Mouse (Mus musculus) lung, adult 2 months (tissue): Measurements from ENCODE around the gene 2310022A10Rik. TPM values are rescaled to one million over a fixed set of nuclear protein-coding genes. Genes with fewer than 3 reads are reported as not detected.

Source experiments
- DNase-seq: peaks from one replicate; pipeline ENCODE4 v3.0.0; 2022
- H3K4me1 ChIP-seq: fragments of 200-500 bp; 2 replicates; pipeline ENCODE4 v1.6.1; 2011; ENCODE audit warnings: low read length; ENCODE audit not compliant: control insufficient read depth, insufficient read depth
- H3K4me3 ChIP-seq: fragments of 200-500 bp; replicated peaks from 2 replicates; pipeline ENCODE3; 2011; ENCODE audit warnings: low read depth, mild to moderate bottlenecking, control low read depth, low read length; ENCODE audit errors: extremely low read depth
- CTCF ChIP-seq: fragments of 200-500 bp; IDR thresholded peaks from 2 replicates; pipeline ENCODE4 v1.5.1; 2011; ENCODE audit warnings: mild to moderate bottlenecking, low read length, control low read depth; ENCODE audit not compliant: insufficient read depth
- POLR2A ChIP-seq: fragments of 200-500 bp; IDR thresholded peaks from 2 replicates; pipeline ENCODE4 v1.6.1; 2011; ENCODE audit warnings: low read depth, mild to moderate bottlenecking, control low read depth, low read length, borderline replicate concordance; ENCODE audit errors: extremely low read depth
- WGBS: fragments of 180-500 bp; shearing (Covaris S2); methylation state at CpG from one replicate; pipeline ENCODE4 v1.1.7; 2018; 5-methylcytosine and 5-hydroxymethylcytosine counted together
- polyA plus RNA-seq: library from polyadenylated mRNA; depleted of rRNA; stranded (reverse); fragments of >200 nt; gene quantifications from 2 replicates; pipeline ENCODE4 v1.2.3, GENCODE M21; 2012

The 2310022A10Rik gene
- polyA plus RNA-seq, 1 experiment, result 28.5 TPM

DNA sequence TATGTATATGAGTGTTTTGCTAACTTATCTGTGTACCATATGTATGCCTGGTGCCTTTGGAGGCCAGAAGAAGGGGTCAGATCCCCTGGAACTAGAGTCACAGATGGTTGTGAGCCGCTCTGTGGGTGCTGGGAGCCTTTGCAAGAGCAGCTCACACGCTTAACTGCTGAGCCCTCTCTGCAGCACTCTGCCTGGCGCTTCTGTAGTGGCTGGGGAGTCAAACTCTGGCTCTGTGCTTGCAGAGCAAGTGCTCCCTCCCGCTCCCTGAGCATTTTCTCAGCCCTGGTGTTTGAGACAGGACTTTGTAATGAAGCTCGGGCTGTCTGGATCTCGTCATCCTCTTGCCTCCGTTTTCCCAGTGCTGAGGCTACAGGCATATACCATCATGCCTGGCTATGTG, 45.0 kb downstream of the 2310022A10Rik start:
- WGBS, result 71% methylated on average over 7 of the region's 7 CpGs
- no peak for DNase-seq
- TF ChIP-seq CTCF, result no peak
- TF ChIP-seq POLR2A, result no peak
- H3K4me3 ChIP-seq, result no peak overlapping the region
- peaks cover 19% of the 10 kb centered on the region for H3K4me1 ChIP-seq

DNA sequence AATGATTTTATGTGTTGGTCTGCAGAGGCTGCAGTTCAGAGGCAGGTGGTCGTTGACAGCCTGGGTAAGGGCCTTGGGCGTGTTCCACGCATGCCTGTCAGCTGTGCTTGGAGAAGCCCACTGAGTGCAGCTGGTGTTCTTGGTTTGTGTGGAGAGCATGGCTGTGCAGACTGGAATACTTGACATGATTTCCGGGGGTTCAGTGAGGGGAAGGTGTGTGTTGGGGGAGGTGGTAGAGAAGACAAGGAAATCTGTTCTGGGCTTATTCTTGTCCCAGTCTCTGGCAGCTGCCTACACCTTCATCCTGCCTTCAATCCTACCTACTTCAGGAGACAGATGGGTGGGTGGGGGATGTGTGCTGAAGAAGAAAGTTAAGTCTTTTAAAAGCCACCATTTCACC, 48.6 kb downstream of the 2310022A10Rik start:
- Histone ChIP-seq H3K4me3 (no peak overlapping the region), H3K4me1 (peaks cover 25% of the 10 kb centered on the region)
- TF ChIP-seq CTCF (no peak), POLR2A (no peak)
- 57% methylated on average over 4 of the region's 4 CpGs for WGBS
- DNase-seq, result no peak

DNA sequence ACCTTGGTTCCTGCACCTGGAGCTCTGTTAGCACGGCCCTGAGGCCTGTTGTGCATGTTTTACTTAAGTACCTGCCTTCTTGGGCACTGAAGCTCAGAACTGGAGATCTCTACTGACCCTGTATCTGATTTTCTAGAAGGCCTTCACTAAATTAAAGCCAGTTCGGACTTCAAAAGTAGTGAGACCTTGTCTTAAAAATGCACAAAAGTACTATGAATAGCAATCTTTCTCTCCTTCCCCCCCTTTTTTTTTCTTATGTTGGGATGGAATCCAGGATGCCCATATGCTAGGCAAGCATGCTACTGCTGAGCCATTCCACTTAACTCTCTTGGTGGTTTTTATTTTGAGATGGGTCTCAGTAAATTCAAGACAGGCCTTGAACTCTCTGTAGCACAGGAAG, 49.1 kb downstream of the 2310022A10Rik start:
- Histone ChIP-seq H3K4me3 (no peak overlapping the region), H3K4me1 (peaks cover 31% of the 10 kb centered on the region)
- 80% methylated on average over 2 of the region's 2 CpGs for WGBS
- no peak for DNase-seq
- no peak for TF ChIP-seq POLR2A
- no peak for TF ChIP-seq CTCF

DNA sequence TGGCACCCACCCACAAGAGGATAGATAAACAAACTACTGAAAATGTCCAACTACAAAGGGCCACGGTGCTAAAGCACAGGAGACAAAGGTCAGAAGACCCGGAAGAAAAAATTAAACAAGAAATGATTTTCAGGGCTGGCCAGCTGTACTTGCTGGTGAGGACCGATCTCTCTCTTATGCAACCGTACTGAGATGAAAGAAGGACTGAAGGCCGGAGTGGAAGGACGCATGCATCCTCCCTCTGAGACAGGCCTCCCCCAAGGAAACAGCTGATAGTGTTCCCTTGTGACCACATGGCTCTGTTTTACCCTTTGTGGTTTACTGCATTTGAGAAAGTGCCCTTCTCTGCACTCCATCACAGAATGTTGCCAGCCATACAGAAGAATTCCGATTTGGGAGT, 49.8 kb downstream of the 2310022A10Rik start:
- Histone ChIP-seq H3K4me1 (peaks cover 37% of the 10 kb centered on the region), H3K4me3 (no peak overlapping the region)
- no peak for DNase-seq
- WGBS, result 22% methylated on average over 7 of the region's 7 CpGs
- TF ChIP-seq CTCF, result no peak
- no peak for TF ChIP-seq POLR2A

DNA sequence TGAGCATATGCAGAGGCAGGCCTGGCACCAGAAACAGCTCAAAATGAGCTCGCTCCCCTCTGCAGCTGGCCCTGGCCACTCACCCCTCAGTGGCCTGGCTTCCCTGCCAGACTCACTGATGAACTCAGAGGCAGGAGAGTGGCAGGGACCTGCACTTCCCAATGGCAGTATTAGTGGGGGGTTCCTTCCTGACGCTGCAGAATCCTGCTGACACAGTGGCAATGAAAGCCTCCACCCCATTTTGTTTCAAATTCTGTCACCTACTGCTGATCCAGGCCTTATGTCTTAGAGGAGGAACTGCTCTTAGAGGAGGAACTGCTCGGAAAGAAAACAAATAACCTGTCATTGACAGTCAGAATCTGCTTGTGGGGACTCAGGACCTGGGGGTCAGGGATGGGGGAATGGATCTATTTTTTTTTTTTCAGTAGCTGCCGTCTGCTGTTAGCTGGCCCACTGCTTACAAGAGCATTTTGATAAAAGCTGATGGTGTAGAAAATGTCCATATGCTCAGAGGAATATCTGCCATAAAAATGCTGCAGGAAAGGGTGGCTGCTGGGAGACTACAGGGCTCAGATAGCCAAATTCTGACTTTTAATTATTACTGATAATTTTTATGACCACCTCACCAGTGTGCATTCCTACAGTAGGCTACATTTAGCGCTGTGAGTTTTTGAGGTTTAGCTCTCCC, 51.8 kb downstream of the 2310022A10Rik start:
- no peak for TF ChIP-seq CTCF
- TF ChIP-seq POLR2A, result no peak
- Histone ChIP-seq H3K4me3 (no peak overlapping the region), H3K4me1 (peaks cover 36% of the 10 kb centered on the region)
- 49% methylated on average over 5 of the region's 5 CpGs for WGBS
- DNase-seq, result no peak

DNA sequence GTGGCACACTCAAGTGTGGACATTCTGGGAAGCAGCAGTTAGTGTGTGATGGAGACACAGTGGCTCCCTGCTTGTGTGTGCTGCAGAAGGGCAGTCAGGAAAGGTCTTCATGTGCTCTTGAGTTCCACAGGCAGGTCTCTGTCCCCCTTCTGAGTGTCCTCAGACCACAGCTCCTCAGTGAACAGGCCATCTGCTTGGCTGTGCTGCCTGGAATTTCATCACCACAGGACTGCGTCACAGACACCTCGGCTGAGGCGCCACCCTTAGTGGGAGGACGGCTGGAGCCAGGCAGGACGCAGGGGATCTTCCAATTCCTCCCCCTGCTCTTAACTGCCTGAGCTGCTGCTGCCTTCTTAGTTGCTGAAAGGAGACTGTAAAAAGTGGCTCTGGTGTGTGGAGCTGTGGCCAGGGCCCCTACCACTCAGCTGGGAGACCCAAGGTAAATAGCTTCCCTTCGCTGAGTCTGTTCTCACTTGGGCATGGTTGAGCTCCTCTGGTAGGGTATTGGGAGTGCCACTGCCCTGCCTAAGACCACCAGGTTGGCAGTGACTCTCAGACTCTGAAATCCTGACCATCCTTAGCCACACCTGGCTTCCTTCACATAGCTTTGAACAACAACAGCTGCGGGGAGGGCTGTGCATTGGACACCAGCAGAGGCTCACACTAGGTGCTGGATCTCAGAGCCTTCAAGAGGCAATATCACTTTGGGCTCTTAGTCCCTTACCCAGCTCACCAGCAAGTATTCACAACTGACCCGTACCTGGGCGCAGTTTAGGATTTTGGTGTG, 52.7 kb downstream of the 2310022A10Rik start:
- peak; percentile 60 for DNase-seq
- 48% methylated on average over 9 of the region's 9 CpGs for WGBS
- peaks cover 36% of the 10 kb centered on the region for H3K4me1 ChIP-seq
- no peak overlapping the region for H3K4me3 ChIP-seq
- TF ChIP-seq CTCF, result no peak
- TF ChIP-seq POLR2A, result no peak

DNA sequence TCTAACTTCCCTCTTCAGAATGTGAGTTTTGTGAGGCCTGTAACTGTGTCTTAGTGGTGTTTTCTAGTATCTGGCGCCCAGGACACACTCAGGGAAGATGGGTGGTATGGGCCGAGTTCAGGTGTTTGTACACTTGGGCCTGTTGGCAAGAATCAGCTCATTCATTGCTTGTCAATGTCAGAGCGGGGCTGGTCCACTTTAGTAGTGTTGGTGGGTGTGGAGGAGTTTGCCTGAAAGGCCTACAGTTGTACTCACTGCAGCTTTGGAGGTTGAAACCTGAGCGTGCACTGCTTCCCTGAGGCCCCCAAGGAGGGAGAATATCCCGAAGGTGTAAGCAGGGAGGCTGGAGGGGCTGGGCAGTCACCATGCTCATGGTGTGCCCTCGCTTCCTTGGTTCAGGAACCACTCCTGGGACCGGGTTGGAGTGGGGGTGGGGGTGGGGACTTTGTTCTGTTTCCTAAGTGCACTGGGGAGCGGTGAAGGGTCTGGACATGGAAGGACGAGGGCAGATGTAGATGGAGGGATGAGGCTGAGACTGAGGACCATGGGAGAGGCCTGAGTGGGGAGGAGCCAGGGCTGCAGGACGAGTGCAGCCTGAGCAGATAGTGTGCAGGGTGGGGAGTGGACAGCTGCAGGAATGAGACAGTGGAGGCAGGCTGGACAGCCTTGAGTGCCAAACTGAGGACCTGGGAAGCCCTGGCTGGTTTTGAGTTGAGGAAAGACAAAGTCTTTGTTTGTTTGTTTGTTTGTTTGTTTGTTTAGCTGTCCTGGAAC, 53.6 kb downstream of the 2310022A10Rik start:
- H3K4me3 ChIP-seq, result no peak overlapping the region
- WGBS, result 49% methylated on average over 10 of the region's 10 CpGs
- no peak for TF ChIP-seq CTCF
- TF ChIP-seq POLR2A, result no peak
- DNase-seq, result no peak
- H3K4me1 ChIP-seq, result peaks cover 33% of the 10 kb centered on the region

DNA sequence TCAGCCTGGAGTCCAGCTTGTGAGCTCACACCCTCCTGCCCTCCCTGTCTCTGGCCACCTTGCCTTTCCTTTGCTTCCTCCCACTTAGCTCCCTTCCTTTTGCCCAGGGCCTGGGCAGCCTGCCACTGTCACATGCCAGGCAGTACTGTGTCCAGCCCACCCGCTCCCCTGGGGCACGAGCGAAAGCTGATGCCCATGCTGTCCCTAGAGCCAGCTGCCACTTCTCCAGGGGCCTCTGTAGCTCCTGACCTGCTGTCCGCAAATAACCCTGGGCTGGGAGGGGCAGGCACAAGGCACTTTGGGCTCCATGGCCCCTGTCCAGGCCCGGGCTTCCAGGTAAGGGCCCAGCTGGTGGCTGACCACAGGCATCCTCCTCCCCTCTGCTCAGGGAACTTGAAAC, 54.5 kb downstream of the 2310022A10Rik start:
- peak; percentile 71 for DNase-seq
- Histone ChIP-seq H3K4me1 (peaks cover 29% of the 10 kb centered on the region), H3K4me3 (no peak overlapping the region)
- no peak for TF ChIP-seq POLR2A
- no peak for TF ChIP-seq CTCF
- 16% methylated on average over 5 of the region's 5 CpGs for WGBS

DNA sequence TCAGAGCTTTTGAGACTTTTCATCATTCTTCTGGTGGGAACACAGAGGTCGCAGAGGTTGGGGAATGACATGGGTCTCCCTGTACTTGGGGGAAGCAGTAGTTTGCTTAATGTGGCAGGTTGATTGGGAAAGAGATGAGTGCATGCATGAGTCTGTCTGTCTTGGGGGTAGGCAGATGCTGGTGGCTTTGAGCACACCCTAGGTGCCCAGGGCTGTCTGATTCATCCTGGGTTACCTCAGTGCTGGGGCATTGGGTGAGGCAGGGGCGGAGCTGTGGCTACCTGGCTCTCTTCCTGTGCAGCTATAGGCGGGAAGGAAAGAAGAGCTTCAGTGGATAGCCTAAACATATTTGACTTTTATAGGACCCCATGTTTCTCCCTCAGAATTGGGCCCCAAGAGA, 55.1 kb downstream of the 2310022A10Rik start:
- 67% methylated on average over 3 of the region's 3 CpGs for WGBS
- Histone ChIP-seq H3K4me3 (no peak overlapping the region), H3K4me1 (peaks cover 33% of the 10 kb centered on the region)
- DNase-seq, result no peak
- TF ChIP-seq POLR2A (no peak), CTCF (no peak)

DNA sequence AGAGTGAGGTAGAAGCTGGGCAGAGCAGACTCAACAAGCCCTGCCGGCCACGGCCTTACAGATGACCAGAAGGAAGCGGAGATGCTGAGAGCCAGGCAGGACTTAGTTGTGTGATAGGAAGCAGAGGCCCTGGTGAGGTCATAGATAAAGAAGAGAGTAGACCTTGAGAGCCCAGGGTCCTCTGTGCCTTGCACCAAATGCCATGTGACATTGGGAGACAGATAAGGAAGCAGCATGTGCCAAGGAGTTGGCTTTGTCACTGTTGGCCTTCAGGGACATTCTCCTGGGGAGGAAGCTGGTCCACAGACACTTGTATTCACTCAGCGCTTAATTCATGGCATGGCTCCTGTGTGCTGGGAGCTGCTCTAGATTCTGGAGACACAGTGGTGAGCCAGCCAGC, 56.3 kb downstream of the 2310022A10Rik start:
- no peak for DNase-seq
- TF ChIP-seq POLR2A (no peak), CTCF (no peak)
- Histone ChIP-seq H3K4me1 (peaks cover 39% of the 10 kb centered on the region), H3K4me3 (no peak overlapping the region)
- 65% methylated on average over 4 of the region's 4 CpGs for WGBS
